Mouse (Mus musculus): ENCODE measurements around the gene Fntb. TPM values are rescaled to one million over a fixed set of nuclear protein-coding genes. Genes with fewer than 3 reads are reported as not detected.
A peak's percentile ranks its signal among the peaks of the same experiment; 100 is the strongest.

Gene Fntb
- polyA plus RNA-seq, 1 experiment from 2014 or later, result 33.7 TPM

GRCm38 (mm10) chr12:76895777-76896176 is 130.4 kb downstream of the Fntb start:
- WGBS, result 54% methylated on average over 7 of the region's 7 CpGs
- no peaks in the 10 kb centered on the region for H3K27me3 ChIP-seq (replicated peaks)
- H3K9me3 ChIP-seq, result no peaks in the 10 kb centered on the region
- peaks cover 11% of the 10 kb centered on the region; the same call in 1 of the 2 replicates for H3K36me3 ChIP-seq
- H3K9ac ChIP-seq, result no peak overlapping the region
- no peak overlapping the region for H3K27ac ChIP-seq
- no peak overlapping the region for H3K4me3 ChIP-seq (replicated peaks)
- ATAC-seq (ENCODE audit: insufficient read depth, low FRiP score, low read depth), result no peak; the same call in 1 of the 2 replicates
- no peaks in the 10 kb centered on the region for H3K4me1 ChIP-seq
- no peak overlapping the region for H3K4me2 ChIP-seq

- H3K36me3 ChIP-seq, result peaks cover 15% of the 10 kb centered on the region; the same call in 1 of the 2 replicates
- H3K9me3 ChIP-seq, result no peaks in the 10 kb centered on the region
- H3K4me1 ChIP-seq, result no peaks in the 10 kb centered on the region
- no peak overlapping the region for H3K9ac ChIP-seq
- ATAC-seq (ENCODE audit: insufficient read depth, low FRiP score, low read depth), result no peak
- no peaks in the 10 kb centered on the region for H3K27me3 ChIP-seq (replicated peaks)
- H3K4me2 ChIP-seq, result no peak overlapping the region
- H3K27ac ChIP-seq, result no peak overlapping the region
- no peak overlapping the region for H3K4me3 ChIP-seq (replicated peaks)
- 90% methylated on average over 4 of the region's 4 CpGs for WGBS
These were observed 131.2 kb downstream of the Fntb start for GRCm38 (mm10) chr12:76896566-76896965.

GRCm38 (mm10) chr12:76897006-76897405 is 131.6 kb downstream of the Fntb start:
- Histone ChIP-seq H3K9me3 (no peaks in the 10 kb centered on the region), H3K36me3 (peaks cover 15% of the 10 kb centered on the region; the same call in 1 of the 2 replicates), H3K9ac (no peak overlapping the region), H3K4me2 (no peak overlapping the region), H3K27ac (no peak overlapping the region), H3K4me3 (replicated peaks) (no peak overlapping the region), H3K4me1 (no peaks in the 10 kb centered on the region), H3K27me3 (replicated peaks) (no peaks in the 10 kb centered on the region)
- 87% methylated on average over 10 of the region's 10 CpGs for whole genome bisulfite sequencing
- no peak for ATAC-seq (ENCODE audit: insufficient read depth, low FRiP score, low read depth)

- no peak for ATAC-seq (ENCODE audit: insufficient read depth, low FRiP score, low read depth)
These were observed 132.8 kb downstream of the Fntb start for GRCm38 (mm10) chr12:76898141-76898540.

GRCm38 (mm10) chr12:76899261-76899975 is 134.0 kb downstream of the Fntb start:
- Histone ChIP-seq H3K9ac (no peak overlapping the region), H3K4me2 (no peak overlapping the region), H3K27me3 (replicated peaks) (no peaks in the 10 kb centered on the region), H3K4me1 (no peaks in the 10 kb centered on the region), H3K9me3 (no peaks in the 10 kb centered on the region), H3K4me3 (replicated peaks) (no peak overlapping the region), H3K27ac (no peak overlapping the region), H3K36me3 (0 out of 2 replicates have a peak, but pooled peaks cover 9% of the 10 kb centered on the region)
- ATAC-seq (ENCODE audit: insufficient read depth, low FRiP score, low read depth), result no peak
- 89% methylated on average over 10 of the region's 10 CpGs for whole genome bisulfite sequencing

More at GRCm38 (mm10) chr12:76898141-76898540, 132.8 kb downstream of the Fntb start:
- H3K36me3 ChIP-seq, result 0 out of 2 replicates have a peak, but pooled peaks cover 9% of the 10 kb centered on the region
- H3K27me3 ChIP-seq (replicated peaks), result no peaks in the 10 kb centered on the region
- no peak overlapping the region for H3K27ac ChIP-seq
- H3K4me3 ChIP-seq (replicated peaks), result no peak overlapping the region
- no peak overlapping the region for H3K4me2 ChIP-seq
- no peaks in the 10 kb centered on the region for H3K9me3 ChIP-seq
- H3K4me1 ChIP-seq, result no peaks in the 10 kb centered on the region
- H3K9ac ChIP-seq, result no peak overlapping the region

- H3K4me1 ChIP-seq, result no peaks in the 10 kb centered on the region
- no peak overlapping the region for H3K4me2 ChIP-seq
- no peak overlapping the region for H3K4me3 ChIP-seq (replicated peaks)
- no peak for ATAC-seq (ENCODE audit: insufficient read depth, low FRiP score, low read depth)
- H3K36me3 ChIP-seq, result 0 out of 2 replicates have a peak, but pooled peaks cover 9% of the 10 kb centered on the region
- no peaks in the 10 kb centered on the region for H3K27me3 ChIP-seq (replicated peaks)
- H3K9ac ChIP-seq, result no peak overlapping the region
- H3K9me3 ChIP-seq, result no peaks in the 10 kb centered on the region
- H3K27ac ChIP-seq, result no peak overlapping the region
- WGBS, result 83% methylated on average over 3 of the region's 3 CpGs
These were observed 136.3 kb downstream of the Fntb start for GRCm38 (mm10) chr12:76901508-76902294.

DNA sequence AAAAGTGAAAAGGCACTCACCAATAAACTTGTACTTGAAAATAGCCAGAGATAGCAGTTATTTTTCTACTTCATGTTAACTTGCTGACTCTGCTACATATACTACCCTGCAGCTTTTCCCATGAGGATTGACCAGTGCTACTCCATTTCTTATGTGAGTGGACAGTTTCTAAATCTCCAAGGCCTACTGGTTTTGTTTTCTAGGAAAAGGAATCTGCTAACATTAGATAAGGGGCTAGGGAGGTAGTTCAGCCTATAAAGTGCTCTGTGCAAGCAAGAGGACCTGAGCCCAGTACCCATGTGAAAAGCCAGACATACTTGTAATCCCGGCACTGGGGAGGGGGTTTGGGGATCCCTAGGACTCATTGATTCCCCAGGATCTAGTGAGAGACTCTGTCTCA is 140.9 kb downstream of the Fntb start:
- Histone ChIP-seq H3K27me3 (replicated peaks) (no peaks in the 10 kb centered on the region), H3K9me3 (no peaks in the 10 kb centered on the region), H3K9ac (no peak overlapping the region), H3K36me3 (0 out of 2 replicates have a peak, but pooled peaks cover 3% of the 10 kb centered on the region), H3K4me2 (no peak overlapping the region), H3K4me1 (no peaks in the 10 kb centered on the region), H3K4me3 (replicated peaks) (no peak overlapping the region), H3K27ac (no peak overlapping the region)
- no peak for ATAC-seq (ENCODE audit: insufficient read depth, low FRiP score, low read depth)
- 73% methylated on average over 1 of the region's 1 CpGs for WGBS

- H3K36me3 ChIP-seq, result no peaks in the 10 kb centered on the region
- H3K4me3 ChIP-seq (replicated peaks), result no peak overlapping the region
- H3K4me2 ChIP-seq, result no peak overlapping the region
- H3K9ac ChIP-seq, result no peak overlapping the region
- H3K9me3 ChIP-seq, result no peaks in the 10 kb centered on the region
- ATAC-seq (ENCODE audit: insufficient read depth, low FRiP score, low read depth), result peak; percentile 89
- 72% methylated on average over 5 of the region's 5 CpGs for WGBS
- no peaks in the 10 kb centered on the region for H3K27me3 ChIP-seq (replicated peaks)
- no peak overlapping the region for H3K27ac ChIP-seq
- H3K4me1 ChIP-seq, result no peaks in the 10 kb centered on the region
These were observed 143.8 kb downstream of the Fntb start for GRCm38 (mm10) chr12:76909218-76909617.

DNA sequence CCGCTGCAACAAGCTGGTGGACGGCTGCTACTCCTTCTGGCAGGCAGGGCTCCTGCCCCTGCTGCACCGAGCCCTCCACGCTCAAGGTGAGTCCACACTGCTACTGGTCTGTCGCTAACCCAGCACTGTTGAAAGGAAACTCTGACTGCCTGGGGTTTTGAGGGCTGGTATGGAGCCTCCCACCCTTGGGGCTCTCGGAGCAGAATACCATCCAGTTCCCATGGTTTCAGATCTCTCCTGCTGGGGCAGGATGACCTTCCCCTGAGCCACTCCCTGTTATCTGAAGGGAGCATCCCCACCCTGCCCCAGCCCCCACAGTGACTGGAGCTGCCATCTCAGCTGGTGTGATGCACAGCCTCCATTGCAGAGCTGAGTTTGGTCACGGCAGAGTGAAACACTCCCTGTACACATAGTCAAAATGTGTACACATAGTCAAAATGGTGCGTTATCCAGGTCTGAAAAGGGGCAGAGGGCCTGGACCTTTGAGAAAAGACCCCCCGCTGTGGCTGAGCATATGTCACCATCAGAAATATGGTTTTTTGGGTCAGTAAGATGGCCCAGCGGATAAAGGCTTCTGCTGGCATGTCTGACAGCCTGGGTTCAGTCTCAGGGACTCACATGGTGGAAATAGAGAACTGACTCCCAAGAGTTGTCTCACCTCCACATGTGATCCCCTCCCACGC is 145.0 kb downstream of the Fntb start:
- no peak overlapping the region for H3K9ac ChIP-seq
- H3K4me2 ChIP-seq, result no peak overlapping the region
- 81% methylated on average over 11 of the region's 11 CpGs for WGBS
- no peak overlapping the region for H3K27ac ChIP-seq
- no peaks in the 10 kb centered on the region for H3K36me3 ChIP-seq
- no peaks in the 10 kb centered on the region for H3K9me3 ChIP-seq
- H3K27me3 ChIP-seq (replicated peaks), result no peaks in the 10 kb centered on the region
- no peaks in the 10 kb centered on the region for H3K4me1 ChIP-seq
- ATAC-seq (ENCODE audit: insufficient read depth, low FRiP score, low read depth), result peak; percentile 77
- H3K4me3 ChIP-seq (replicated peaks), result no peak overlapping the region

DNA sequence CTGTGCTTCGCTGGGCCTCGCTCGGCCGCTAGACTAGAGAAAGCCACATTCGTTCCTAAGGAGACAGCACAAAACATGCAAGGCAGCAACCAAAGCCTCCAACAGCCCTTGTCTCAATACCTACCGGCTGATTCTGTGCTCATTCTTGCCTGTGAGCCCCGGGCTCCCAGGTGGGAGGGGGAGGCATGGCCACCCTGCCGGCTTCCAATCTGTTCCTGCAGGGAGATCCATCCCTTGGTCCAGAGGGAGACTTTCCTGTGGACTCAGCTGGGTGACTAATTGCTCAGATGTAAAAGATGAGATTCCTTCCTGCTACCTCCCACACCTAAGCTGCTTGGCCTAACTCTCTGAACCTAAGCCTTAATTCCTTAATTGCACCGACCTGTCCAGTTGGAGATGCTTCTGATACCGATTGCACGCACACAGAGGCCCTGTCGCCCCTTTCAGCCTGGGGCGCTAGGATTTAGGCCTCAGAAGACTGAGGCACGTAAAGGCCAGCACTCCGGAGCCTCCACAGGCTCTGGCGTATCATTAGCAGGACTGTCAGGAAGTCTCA is 145.9 kb downstream of the Fntb start:
- H3K9ac ChIP-seq, result no peak overlapping the region
- 83% methylated on average over 16 of the region's 16 CpGs for WGBS
- no peaks in the 10 kb centered on the region for H3K36me3 ChIP-seq
- H3K27ac ChIP-seq, result no peak overlapping the region
- H3K9me3 ChIP-seq, result no peaks in the 10 kb centered on the region
- H3K4me3 ChIP-seq (replicated peaks), result no peak overlapping the region
- H3K4me1 ChIP-seq, result no peaks in the 10 kb centered on the region
- no peak for ATAC-seq (ENCODE audit: insufficient read depth, low FRiP score, low read depth)
- H3K4me2 ChIP-seq, result no peak overlapping the region
- no peaks in the 10 kb centered on the region for H3K27me3 ChIP-seq (replicated peaks)

- Histone ChIP-seq H3K9ac (no peak overlapping the region), H3K9me3 (no peaks in the 10 kb centered on the region), H3K27me3 (replicated peaks) (no peaks in the 10 kb centered on the region), H3K36me3 (peaks cover 4% of the 10 kb centered on the region; the same call in 1 of the 2 replicates), H3K4me1 (no peaks in the 10 kb centered on the region), H3K4me2 (no peak overlapping the region), H3K4me3 (replicated peaks) (no peak overlapping the region), H3K27ac (no peak overlapping the region)
- no peak for ATAC-seq (ENCODE audit: insufficient read depth, low FRiP score, low read depth)
- WGBS, result 52% methylated on average over 9 of the region's 9 CpGs
These were observed 146.8 kb downstream of the Fntb start for GRCm38 (mm10) chr12:76912193-76912592.
